Mouse (Mus musculus): Measurements from ENCODE around the gene Mrps27.

- TF ChIP-seq EP300 (optimal IDR thresholded peaks at IDR 0.05) = no peak
- no peak for TF ChIP-seq CTCF (IDR thresholded peaks at IDR 0.05; ENCODE audit: low read depth)
Measured at GRCm38 (mm10) chr13:99385911-99386310, 41.3 kb downstream of the Mrps27 start.

Measured in stomach, postnatal 0 days (tissue).